Mouse (Mus musculus): Measurements from ENCODE around the gene AI413582. TPM values are rescaled to one million over a fixed set of nuclear protein-coding genes. Genes with fewer than 3 reads are reported as not detected.
A peak's percentile ranks its signal among the peaks of the same experiment; 100 is the strongest.

AI413582 gene
- polyA plus RNA-seq, 1 experiment: 34.7 TPM

DNA sequence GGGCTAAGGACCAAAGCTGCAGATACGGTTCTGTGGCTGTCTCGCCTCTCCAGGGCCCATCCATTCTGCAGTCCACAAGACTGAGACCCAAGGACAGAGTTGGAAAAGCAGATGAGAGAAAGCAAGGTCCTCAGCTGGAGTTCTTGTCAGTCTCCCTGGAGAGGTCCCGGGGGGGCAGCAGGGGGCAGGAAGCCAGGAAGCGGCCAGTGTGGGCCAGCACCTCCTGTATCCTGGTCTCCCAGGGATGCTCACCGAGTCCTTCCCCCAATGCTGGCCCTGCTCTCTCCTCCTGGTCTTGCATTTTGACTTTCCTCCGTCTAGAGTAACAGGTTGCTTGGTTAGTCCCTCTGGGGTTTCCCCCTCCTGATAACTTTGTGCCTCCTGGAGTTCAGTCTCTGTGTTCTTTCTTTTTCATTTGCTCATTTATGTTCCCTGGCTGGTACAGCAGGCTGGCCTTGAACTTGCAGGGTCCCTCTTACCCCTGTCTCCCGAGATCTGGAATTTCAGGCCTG, 18.9 kb downstream of the AI413582 start:
- Histone ChIP-seq H3K36me3 (ENCODE audit: control insufficient read depth, insufficient read depth, low read length) (no peaks in the 10 kb centered on the region), H3K4me3 (ENCODE audit: low read depth, low read length) (no peak overlapping the region), H3K4me1 (ENCODE audit: control insufficient read depth, insufficient read depth, insufficient read length, low read length) (peaks cover 13% of the 10 kb centered on the region), H3K27ac (ENCODE audit: insufficient read depth, low read depth, low read length) (no peak overlapping the region), H3K27me3 (ENCODE audit: control insufficient read depth, insufficient read depth, low read length) (no peaks in the 10 kb centered on the region)
- WGBS: 77% methylated on average over 7 of the region's 7 CpGs
- TF ChIP-seq POLR2A (IDR thresholded peaks at IDR 0.05; ENCODE audit: low read depth, low read length): no peak
- no peak for TF ChIP-seq CTCF (IDR thresholded peaks at IDR 0.05; ENCODE audit: extremely low read depth, insufficient read length, insufficient replicate concordance, low read depth, low read length)

DNA sequence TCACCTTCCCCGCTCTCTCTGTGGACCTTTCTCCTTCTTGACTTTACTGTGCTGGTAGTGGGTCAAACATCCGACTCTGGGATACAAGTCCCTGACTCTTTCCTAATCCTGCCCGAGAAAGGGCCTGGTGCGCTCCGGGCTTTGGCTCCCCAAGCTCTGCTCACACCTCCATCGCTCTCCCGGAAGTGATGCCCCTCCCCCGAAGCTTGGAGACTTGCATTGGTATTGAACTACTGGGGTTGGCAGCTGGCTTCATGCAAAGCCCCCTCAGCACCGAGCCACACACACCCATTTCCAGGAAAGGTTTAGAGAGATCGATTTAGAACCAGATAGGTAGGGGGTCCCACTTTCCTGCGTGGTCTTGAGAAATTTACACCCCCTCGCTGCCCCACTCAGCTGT, 19.6 kb downstream of the AI413582 start:
- Histone ChIP-seq H3K27me3 (ENCODE audit: control insufficient read depth, insufficient read depth, low read length) (no peaks in the 10 kb centered on the region), H3K27ac (ENCODE audit: insufficient read depth, low read depth, low read length) (no peak overlapping the region), H3K4me3 (ENCODE audit: low read depth, low read length) (no peak overlapping the region), H3K4me1 (ENCODE audit: control insufficient read depth, insufficient read depth, insufficient read length, low read length) (peaks cover 13% of the 10 kb centered on the region), H3K36me3 (ENCODE audit: control insufficient read depth, insufficient read depth, low read length) (no peaks in the 10 kb centered on the region)
- 73% methylated on average over 12 of the region's 12 CpGs for WGBS
- TF ChIP-seq CTCF (IDR thresholded peaks at IDR 0.05; ENCODE audit: extremely low read depth, insufficient read length, insufficient replicate concordance, low read depth, low read length) (no peak), POLR2A (IDR thresholded peaks at IDR 0.05; ENCODE audit: low read depth, low read length) (no peak)

DNA sequence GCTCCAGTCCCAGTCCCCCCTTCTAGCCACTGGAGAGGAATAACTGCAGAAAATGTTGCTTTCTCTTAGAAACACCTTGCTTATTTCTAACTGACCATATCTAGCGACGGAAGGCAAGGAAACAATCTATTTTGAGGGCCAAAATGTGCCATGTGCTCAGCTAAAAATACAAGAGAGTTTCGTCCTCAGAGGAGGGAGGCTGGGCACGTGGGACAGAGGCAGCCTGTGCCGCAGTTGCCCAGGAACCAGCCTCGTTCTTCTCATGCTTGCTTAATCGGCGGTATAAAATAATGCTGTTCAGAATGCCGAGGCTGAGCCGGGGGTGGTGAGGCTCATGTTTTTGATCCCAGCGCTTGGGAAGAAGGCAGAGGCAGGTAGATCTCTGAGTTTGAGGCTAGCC, 21.0 kb downstream of the AI413582 start:
- Histone ChIP-seq H3K36me3 (ENCODE audit: control insufficient read depth, insufficient read depth, low read length) (no peaks in the 10 kb centered on the region), H3K4me3 (ENCODE audit: low read depth, low read length) (no peak overlapping the region), H3K4me1 (ENCODE audit: control insufficient read depth, insufficient read depth, insufficient read length, low read length) (peaks cover 13% of the 10 kb centered on the region), H3K27ac (ENCODE audit: insufficient read depth, low read depth, low read length) (no peak overlapping the region), H3K27me3 (ENCODE audit: control insufficient read depth, insufficient read depth, low read length) (no peaks in the 10 kb centered on the region)
- TF ChIP-seq POLR2A (IDR thresholded peaks at IDR 0.05; ENCODE audit: low read depth, low read length) (no peak), CTCF (IDR thresholded peaks at IDR 0.05; ENCODE audit: extremely low read depth, insufficient read length, insufficient replicate concordance, low read depth, low read length) (no peak)
- 89% methylated on average over 11 of the region's 11 CpGs for WGBS

- WGBS: 91% methylated on average over 3 of the region's 3 CpGs
- Histone ChIP-seq H3K4me3 (ENCODE audit: low read depth, low read length) (no peak overlapping the region), H3K27me3 (ENCODE audit: control insufficient read depth, insufficient read depth, low read length) (no peaks in the 10 kb centered on the region), H3K27ac (ENCODE audit: insufficient read depth, low read depth, low read length) (no peak overlapping the region), H3K36me3 (ENCODE audit: control insufficient read depth, insufficient read depth, low read length) (no peaks in the 10 kb centered on the region), H3K4me1 (ENCODE audit: control insufficient read depth, insufficient read depth, insufficient read length, low read length) (peaks cover 7% of the 10 kb centered on the region)
- TF ChIP-seq CTCF (IDR thresholded peaks at IDR 0.05; ENCODE audit: extremely low read depth, insufficient read length, insufficient replicate concordance, low read depth, low read length): no peak
- no peak for TF ChIP-seq POLR2A (IDR thresholded peaks at IDR 0.05; ENCODE audit: low read depth, low read length)
These were observed 23.6 kb downstream of the AI413582 start for GRCm38 (mm10) chr17:27541984-27542383.

DNA sequence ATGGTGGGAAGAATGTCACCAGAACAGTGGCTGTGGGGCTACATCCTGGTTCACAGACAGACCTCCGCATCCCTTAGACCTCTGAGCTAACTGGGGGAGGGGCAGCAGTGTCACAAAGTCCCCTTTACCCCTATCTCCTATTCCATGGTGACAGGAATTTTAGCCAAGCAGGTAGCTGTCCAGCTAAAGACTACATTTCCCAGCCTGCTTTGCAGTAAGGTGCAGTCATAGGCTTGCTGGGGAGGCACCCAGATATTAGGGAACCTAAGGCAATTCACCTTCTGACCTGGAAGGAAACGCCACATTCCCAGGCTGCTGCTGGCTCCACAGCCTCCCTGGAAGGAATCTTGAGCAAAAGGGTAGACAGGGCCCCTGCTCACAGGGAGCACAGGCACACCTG, 24.3 kb downstream of the AI413582 start:
- Histone ChIP-seq H3K27me3 (ENCODE audit: control insufficient read depth, insufficient read depth, low read length) (no peaks in the 10 kb centered on the region), H3K4me1 (ENCODE audit: control insufficient read depth, insufficient read depth, insufficient read length, low read length) (peaks cover 7% of the 10 kb centered on the region), H3K4me3 (ENCODE audit: low read depth, low read length) (no peak overlapping the region), H3K27ac (ENCODE audit: insufficient read depth, low read depth, low read length) (no peak overlapping the region), H3K36me3 (ENCODE audit: control insufficient read depth, insufficient read depth, low read length) (no peaks in the 10 kb centered on the region)
- TF ChIP-seq CTCF (IDR thresholded peaks at IDR 0.05; ENCODE audit: extremely low read depth, insufficient read length, insufficient replicate concordance, low read depth, low read length): no peak
- TF ChIP-seq POLR2A (IDR thresholded peaks at IDR 0.05; ENCODE audit: low read depth, low read length): no peak
- 78% methylated on average over 2 of the region's 2 CpGs for WGBS

- no peak overlapping the region for H3K27ac ChIP-seq (ENCODE audit: insufficient read depth, low read depth, low read length)
- WGBS: 6% methylated on average over 10 of the region's 10 CpGs
These were observed 30.8 kb downstream of the AI413582 start for GRCm38 (mm10) chr17:27534718-27535117.

DNA sequence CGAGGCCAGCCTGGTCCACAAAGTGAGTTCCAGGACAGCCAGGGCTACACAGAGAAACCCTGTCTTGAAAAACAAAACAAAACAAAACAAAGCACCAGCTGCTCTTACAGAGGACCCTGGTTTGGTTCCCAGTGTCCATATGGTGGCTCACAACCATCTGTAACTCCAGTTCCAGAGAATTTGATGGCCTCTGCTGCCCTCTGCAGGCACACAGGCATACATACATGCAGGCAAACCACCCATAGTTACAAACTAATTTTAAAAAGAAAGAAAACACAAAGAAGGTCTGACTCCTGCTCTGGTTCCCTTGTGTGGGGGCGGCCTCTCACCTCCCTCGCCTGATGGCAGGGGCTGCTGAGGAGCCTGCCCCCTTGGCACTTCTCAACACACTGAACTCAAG, 32.2 kb downstream of the AI413582 start:
- no peaks in the 10 kb centered on the region for H3K36me3 ChIP-seq (ENCODE audit: control insufficient read depth, insufficient read depth, low read length)
- TF ChIP-seq CTCF (IDR thresholded peaks at IDR 0.05; ENCODE audit: extremely low read depth, insufficient read length, insufficient replicate concordance, low read depth, low read length) (peak; percentile 13; the same call in 1 of the 2 replicates), POLR2A (IDR thresholded peaks at IDR 0.05; ENCODE audit: low read depth, low read length) (no peak)
- H3K27me3 ChIP-seq (ENCODE audit: control insufficient read depth, insufficient read depth, low read length): no peaks in the 10 kb centered on the region
- no peak overlapping the region for H3K4me3 ChIP-seq (ENCODE audit: low read depth, low read length)
- H3K27ac ChIP-seq (ENCODE audit: insufficient read depth, low read depth, low read length): no peak overlapping the region
- 91% methylated on average over 3 of the region's 3 CpGs for WGBS
- no peaks in the 10 kb centered on the region; the same call in 1 of the 2 replicates for H3K4me1 ChIP-seq (ENCODE audit: control insufficient read depth, insufficient read depth, insufficient read length, low read length)

More at GRCm38 (mm10) chr17:27534718-27535117, 30.8 kb downstream of the AI413582 start:
- no peak for TF ChIP-seq POLR2A (IDR thresholded peaks at IDR 0.05; ENCODE audit: low read depth, low read length)
- peak; percentile 98 for TF ChIP-seq CTCF (IDR thresholded peaks at IDR 0.05; ENCODE audit: extremely low read depth, insufficient read length, insufficient replicate concordance, low read depth, low read length)
- Histone ChIP-seq H3K36me3 (ENCODE audit: control insufficient read depth, insufficient read depth, low read length) (no peaks in the 10 kb centered on the region), H3K4me1 (ENCODE audit: control insufficient read depth, insufficient read depth, insufficient read length, low read length) (no peaks in the 10 kb centered on the region; the same call in 1 of the 2 replicates), H3K27me3 (ENCODE audit: control insufficient read depth, insufficient read depth, low read length) (no peaks in the 10 kb centered on the region), H3K4me3 (ENCODE audit: low read depth, low read length) (no peak overlapping the region)
